Mouse (Mus musculus): ENCODE data around the gene Stoml3.

DNA sequence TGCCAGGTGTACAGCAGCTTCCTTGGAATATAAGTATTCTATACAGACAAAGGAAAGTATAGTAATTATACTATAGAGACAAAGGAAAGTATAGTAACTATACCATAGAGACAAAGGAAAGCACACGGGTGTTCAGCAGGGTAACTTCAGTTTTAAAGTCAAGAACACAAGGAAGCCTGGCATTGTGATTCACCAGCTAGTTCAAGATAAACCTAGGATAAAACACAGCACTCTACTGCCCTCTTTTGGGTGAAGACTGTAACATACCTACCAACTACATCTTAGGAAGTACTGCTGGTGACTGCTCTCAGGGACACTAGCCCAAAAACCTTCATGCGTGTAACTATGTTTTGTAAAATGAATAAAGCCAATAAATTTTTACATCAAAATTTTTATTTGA, 40.2 kb upstream of the Stoml3 start:
- no peak for TF ChIP-seq POLR2A (IDR thresholded peaks at IDR 0.05; ENCODE audit: borderline replicate concordance, extremely low read depth, low read depth, low read length)
- peak; percentile 53; the same call in 1 of the 2 replicates for TF ChIP-seq CTCF (IDR thresholded peaks at IDR 0.05; ENCODE audit: insufficient read depth, low read length)
